Mouse (Mus musculus) erythroblast, embryonic 14.5 days (primary cell): ENCODE measurements around the gene Thada.

ENCODE experiments used
- GATA1 ChIP-seq: IDR thresholded peaks from 2 replicates; pipeline ENCODE4 v1.6.1; 2012; ENCODE audit warnings: low read length, inconsistent platforms, mixed read lengths
- TAL1 ChIP-seq: IDR thresholded peaks from 3 replicates; pipeline ENCODE4 v1.6.1; 2012; ENCODE audit warnings: low read length, inconsistent platforms, mixed read lengths

DNA sequence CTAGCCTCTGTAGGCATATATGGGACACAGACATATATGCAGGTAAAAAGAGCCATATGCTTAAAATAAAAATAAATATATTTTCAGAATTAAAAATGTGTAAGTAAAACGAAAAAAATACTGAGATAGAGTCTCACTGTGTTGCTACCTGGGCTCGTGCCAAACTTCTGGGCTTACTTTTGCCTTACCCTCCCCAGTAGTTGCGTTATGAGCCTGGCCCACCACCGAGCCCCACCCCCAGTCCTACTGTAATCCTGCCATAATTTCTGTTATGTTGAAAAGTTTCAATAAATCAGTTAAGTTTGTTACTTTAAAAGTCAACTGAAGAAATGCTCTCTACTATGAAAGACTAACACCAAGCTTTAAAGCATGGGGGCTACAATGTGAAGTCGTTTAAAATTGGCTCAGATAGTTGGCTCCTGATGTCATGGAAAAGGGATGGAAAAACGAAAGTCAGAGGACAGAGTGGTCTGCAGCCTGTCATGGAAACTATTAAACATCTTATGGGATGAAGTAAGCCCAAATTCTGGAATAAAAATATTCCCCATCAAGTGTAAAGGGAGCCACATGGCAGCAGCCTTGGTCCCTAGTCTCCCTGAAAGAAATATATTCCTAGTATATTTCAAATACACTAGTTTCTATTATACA, 17.8 kb upstream of the Thada start:
- TF ChIP-seq TAL1 (no peak), GATA1 (no peak)
